Mouse (Mus musculus) small intestine, adult 2 months (tissue): ENCODE data around the gene Ifi27l2b.

ENCODE experiments used
- CTCF ChIP-seq: fragments of 200-500 bp; IDR thresholded peaks from 2 replicates; pipeline ENCODE4 v1.5.1; 2012; ENCODE audit warnings: low read depth, mild to moderate bottlenecking, control low read depth, inconsistent platforms, low read length, moderate library complexity, mixed read lengths; ENCODE audit not compliant: insufficient replicate concordance, insufficient read length; ENCODE audit errors: extremely low read depth
- POLR2A ChIP-seq: fragments of 200-500 bp; IDR thresholded peaks from 2 replicates; pipeline ENCODE4 v1.6.1; 2012; ENCODE audit warnings: low read depth, mild to moderate bottlenecking, control low read depth, inconsistent platforms, low read length, moderate library complexity

GRCm38 (mm10) chr12:103437601-103438000, 19.4 kb downstream of the Ifi27l2b start:
- TF ChIP-seq CTCF (no peak), POLR2A (no peak)
